Mouse (Mus musculus): ENCODE results near the gene Krtap4-7. TPM values are rescaled to one million over a fixed set of nuclear protein-coding genes. Genes with fewer than 3 reads are reported as not detected.
"Not testable (repeated sequence)": the region's sequence is repeated elsewhere in the genome, so short reads cannot be mapped to it uniquely, and the experiment has no call there.

The Krtap4-7 gene
- total RNA-seq (2017): not detected in 2 replicates

- ATAC-seq (replicated peaks; ENCODE audit: low read depth, poor library complexity, severe bottlenecking): not testable (repeated sequence)
Observed at GRCm38 (mm10) chr11:99643635-99644139, at the start of gene Krtap4-7. TSS of gene Krtap4-7 (minus strand) at chr11:99644089.

- ATAC-seq (replicated peaks; ENCODE audit: low read depth, poor library complexity, severe bottlenecking): no peak
Observed at GRCm38 (mm10) chr11:99690463-99690862, 46.6 kb upstream of the Krtap4-7 start, which contains the start of gene Gm14190. TSS of gene Gm14190 (minus strand) at chr11:99690740.

GRCm38 (mm10) chr11:99685235-99685634 lies 41.3 kb upstream of the Krtap4-7 start:
- ATAC-seq (replicated peaks; ENCODE audit: low read depth, poor library complexity, severe bottlenecking): not testable (repeated sequence)

GRCm38 (mm10) chr11:99683481-99683880 lies 39.6 kb upstream of the Krtap4-7 start:
- ATAC-seq (replicated peaks; ENCODE audit: low read depth, poor library complexity, severe bottlenecking): no peak

GRCm38 (mm10) chr11:99665860-99666259 lies 22.0 kb upstream of the Krtap4-7 start, which contains the start of gene Krtap4-6:
TSS of gene Krtap4-6 (minus strand) at chr11:99665960.
- no peak for ATAC-seq (replicated peaks; ENCODE audit: low read depth, poor library complexity, severe bottlenecking)

- ATAC-seq (replicated peaks; ENCODE audit: low read depth, poor library complexity, severe bottlenecking): no peak
Observed at GRCm38 (mm10) chr11:99662802-99663201, 18.9 kb upstream of the Krtap4-7 start.

GRCm38 (mm10) chr11:99659256-99659655 lies 15.4 kb upstream of the Krtap4-7 start:
- ATAC-seq (replicated peaks; ENCODE audit: low read depth, poor library complexity, severe bottlenecking): no peak

GRCm38 (mm10) chr11:99658467-99659010 lies 14.7 kb upstream of the Krtap4-7 start, which contains the start of gene Gm11563:
TSS of gene Gm11563 (minus strand) at chr11:99658960.
- not testable (repeated sequence) for ATAC-seq (replicated peaks; ENCODE audit: low read depth, poor library complexity, severe bottlenecking)

- no peak for ATAC-seq (replicated peaks; ENCODE audit: low read depth, poor library complexity, severe bottlenecking)
Observed at GRCm38 (mm10) chr11:99657051-99657450, 13.2 kb upstream of the Krtap4-7 start.

- no peak for ATAC-seq (replicated peaks; ENCODE audit: low read depth, poor library complexity, severe bottlenecking)
Observed at GRCm38 (mm10) chr11:99650136-99650535, 6.2 kb upstream of the Krtap4-7 start, which contains the start of gene Gm11555. TSS of gene Gm11555 (minus strand) at chr11:99650236.

GRCm38 (mm10) chr11:99646444-99646843 lies 2.6 kb upstream of the Krtap4-7 start:
- no peak for ATAC-seq (replicated peaks; ENCODE audit: low read depth, poor library complexity, severe bottlenecking)

- no peak for ATAC-seq (replicated peaks; ENCODE audit: low read depth, poor library complexity, severe bottlenecking)
Observed at GRCm38 (mm10) chr11:99644351-99644750, 462 bp upstream of the Krtap4-7 start.

GRCm38 (mm10) chr11:99640926-99641325 lies 3.0 kb downstream of the Krtap4-7 start:
- ATAC-seq (replicated peaks; ENCODE audit: low read depth, poor library complexity, severe bottlenecking): no peak

GRCm38 (mm10) chr11:99637086-99637485 lies 6.8 kb downstream of the Krtap4-7 start:
- ATAC-seq (replicated peaks; ENCODE audit: low read depth, poor library complexity, severe bottlenecking): no peak

- no peak for ATAC-seq (replicated peaks; ENCODE audit: low read depth, poor library complexity, severe bottlenecking)
Observed at GRCm38 (mm10) chr11:99634653-99635134, 9.2 kb downstream of the Krtap4-7 start, which contains the start of gene Krtap4-2. TSS of gene Krtap4-2 (minus strand) at chr11:99635084.

GRCm38 (mm10) chr11:99633293-99633692 lies 10.6 kb downstream of the Krtap4-7 start:
- ATAC-seq (replicated peaks; ENCODE audit: low read depth, poor library complexity, severe bottlenecking): no peak

- ATAC-seq (replicated peaks; ENCODE audit: low read depth, poor library complexity, severe bottlenecking): no peak
Observed at GRCm38 (mm10) chr11:99630890-99631289, 13.0 kb downstream of the Krtap4-7 start.

- no peak for ATAC-seq (replicated peaks; ENCODE audit: low read depth, poor library complexity, severe bottlenecking)
Observed at GRCm38 (mm10) chr11:99628138-99628537, 15.8 kb downstream of the Krtap4-7 start, which contains the start of gene Krtap4-1. TSS of gene Krtap4-1 (minus strand) at chr11:99628238.

GRCm38 (mm10) chr11:99620335-99620734 lies 23.6 kb downstream of the Krtap4-7 start, which contains the start of gene Gm11562:
TSS of gene Gm11562 (minus strand) at chr11:99620435.
- ATAC-seq (replicated peaks; ENCODE audit: low read depth, poor library complexity, severe bottlenecking): no peak

GRCm38 (mm10) chr11:99614796-99615363 lies 29.0 kb downstream of the Krtap4-7 start, which contains the start of gene Krtap2-4:
TSS of gene Krtap2-4 (minus strand) at chr11:99614846.
- no peak for ATAC-seq (replicated peaks; ENCODE audit: low read depth, poor library complexity, severe bottlenecking)

GRCm38 (mm10) chr11:99610089-99610488 lies 33.8 kb downstream of the Krtap4-7 start, which contains the start of gene Gm11937:
TSS of gene Gm11937 (minus strand) at chr11:99610189.
- ATAC-seq (replicated peaks; ENCODE audit: low read depth, poor library complexity, severe bottlenecking): not testable (repeated sequence)

All from common myeloid progenitor, adult 5-6 weeks (primary cell).